Mouse (Mus musculus): ENCODE results near the gene Dcaf4. TPM values are rescaled to one million over a fixed set of nuclear protein-coding genes. Genes with fewer than 3 reads are reported as not detected.

The Dcaf4 gene
- polyA plus RNA-seq, 1 experiment from 2014 or later, result 19.7 TPM

DNA sequence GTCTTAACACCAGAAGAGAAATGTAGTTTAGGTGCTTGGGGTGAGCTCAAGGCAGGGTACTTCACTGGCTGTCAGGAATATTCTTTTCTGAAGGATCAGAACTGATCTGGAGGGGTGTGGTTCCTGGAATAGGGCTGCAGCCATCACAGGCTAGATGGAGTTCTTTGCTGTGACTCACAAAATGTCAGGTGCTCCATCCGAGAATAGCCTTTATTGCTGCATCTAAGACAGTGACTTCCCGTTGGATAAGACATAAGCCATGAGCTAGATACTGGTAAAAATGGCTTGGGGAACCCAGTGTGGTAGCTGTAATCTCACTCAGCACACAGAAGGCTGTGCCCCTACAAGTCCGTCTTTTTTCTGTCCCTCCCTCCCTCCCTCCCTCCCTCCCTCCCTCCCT is 13.9 kb downstream of the Dcaf4 start:
- Histone ChIP-seq H3K27ac (replicated peaks) (no peak overlapping the region), H3K36me3 (ENCODE audit: control insufficient read depth, insufficient read depth, low read length) (peaks cover 6% of the 10 kb centered on the region; the same call in 1 of the 2 replicates), H3K9me3 (ENCODE audit: control insufficient read depth, low read length) (no peaks in the 10 kb centered on the region), H3K4me2 (replicated peaks; ENCODE audit: low read depth) (no peak overlapping the region), H3K4me1 (replicated peaks; ENCODE audit: control insufficient read depth, insufficient read depth) (no peaks in the 10 kb centered on the region), H3K27me3 (ENCODE audit: control insufficient read depth, insufficient read depth, low read length) (no peaks in the 10 kb centered on the region), H3K4me3 (ENCODE audit: low read depth, low read length) (no peak overlapping the region), H3K9ac (ENCODE audit: low read length) (no peak overlapping the region)
- ATAC-seq (ENCODE audit: low FRiP score, low TSS enrichment) (no peak), DNase-seq (ENCODE audit: low spot score) (no peak)
- WGBS, result 80% methylated on average over 3 of the region's 3 CpGs
- TF ChIP-seq EP300 (optimal IDR thresholded peaks at IDR 0.05) (no peak), CTCF (IDR thresholded peaks at IDR 0.05; ENCODE audit: low read depth) (no peak)

DNA sequence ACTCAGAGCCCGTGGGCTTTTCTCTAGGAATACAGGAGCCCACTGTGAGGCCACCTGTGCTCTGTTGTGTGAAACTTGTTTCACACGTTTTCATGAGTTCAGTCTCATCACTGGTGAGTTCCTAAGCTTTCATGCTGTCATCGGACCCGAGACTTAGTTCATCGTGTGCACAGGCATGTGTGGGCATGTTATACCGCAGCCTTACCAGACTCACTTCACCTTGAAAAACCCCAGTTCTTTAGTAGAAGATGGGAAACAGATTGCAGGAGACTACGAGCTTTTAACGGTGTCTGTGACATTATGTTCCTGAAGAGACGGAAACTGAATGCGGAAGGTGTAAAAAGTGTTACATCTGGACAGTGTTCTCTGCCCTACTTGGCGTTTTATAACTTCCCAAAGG is 15.2 kb downstream of the Dcaf4 start:
- Histone ChIP-seq H3K36me3 (ENCODE audit: control insufficient read depth, insufficient read depth, low read length) (peaks cover 6% of the 10 kb centered on the region), H3K27ac (replicated peaks) (no peak overlapping the region), H3K27me3 (ENCODE audit: control insufficient read depth, insufficient read depth, low read length) (no peaks in the 10 kb centered on the region), H3K9ac (ENCODE audit: low read length) (no peak overlapping the region), H3K9me3 (ENCODE audit: control insufficient read depth, low read length) (no peaks in the 10 kb centered on the region), H3K4me3 (ENCODE audit: low read depth, low read length) (no peak overlapping the region), H3K4me2 (replicated peaks; ENCODE audit: low read depth) (no peak overlapping the region), H3K4me1 (replicated peaks; ENCODE audit: control insufficient read depth, insufficient read depth) (no peaks in the 10 kb centered on the region)
- DNase-seq (ENCODE audit: low spot score), result no peak
- WGBS, result 67% methylated on average over 11 of the region's 11 CpGs
- ATAC-seq (ENCODE audit: low FRiP score, low TSS enrichment), result no peak
- TF ChIP-seq CTCF (IDR thresholded peaks at IDR 0.05; ENCODE audit: low read depth) (no peak), EP300 (optimal IDR thresholded peaks at IDR 0.05) (no peak)

DNA sequence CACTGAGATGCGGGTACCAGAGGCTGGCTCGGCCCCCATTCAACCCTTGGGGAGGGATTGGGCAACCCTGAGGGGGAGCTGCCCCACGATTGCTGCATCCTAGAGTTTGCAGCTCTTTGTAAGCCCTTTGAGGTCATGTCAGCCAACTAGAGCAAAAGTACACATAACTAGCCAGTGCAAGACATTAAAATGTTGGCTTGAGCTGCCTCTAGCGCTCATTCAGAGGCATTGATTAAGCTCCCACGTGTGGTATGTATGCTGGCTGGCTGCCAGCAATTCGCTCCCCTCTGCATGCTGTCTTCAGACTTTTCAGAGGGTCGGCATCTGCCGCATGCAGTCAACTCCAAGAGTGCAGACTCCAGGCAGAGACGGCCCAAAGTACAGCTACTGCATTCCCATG is 15.8 kb downstream of the Dcaf4 start:
- Histone ChIP-seq H3K36me3 (ENCODE audit: control insufficient read depth, insufficient read depth, low read length) (peaks cover 6% of the 10 kb centered on the region), H3K4me1 (replicated peaks; ENCODE audit: control insufficient read depth, insufficient read depth) (no peaks in the 10 kb centered on the region), H3K27me3 (ENCODE audit: control insufficient read depth, insufficient read depth, low read length) (no peaks in the 10 kb centered on the region), H3K27ac (replicated peaks) (no peak overlapping the region), H3K4me3 (ENCODE audit: low read depth, low read length) (no peak overlapping the region), H3K9ac (ENCODE audit: low read length) (no peak overlapping the region), H3K9me3 (ENCODE audit: control insufficient read depth, low read length) (no peaks in the 10 kb centered on the region), H3K4me2 (replicated peaks; ENCODE audit: low read depth) (no peak overlapping the region)
- no peak for ATAC-seq (ENCODE audit: low FRiP score, low TSS enrichment)
- 50% methylated on average over 9 of the region's 9 CpGs for WGBS
- no peak for DNase-seq (ENCODE audit: low spot score)
- TF ChIP-seq CTCF (IDR thresholded peaks at IDR 0.05; ENCODE audit: low read depth), result no peak
- no peak for TF ChIP-seq EP300 (optimal IDR thresholded peaks at IDR 0.05)

DNA sequence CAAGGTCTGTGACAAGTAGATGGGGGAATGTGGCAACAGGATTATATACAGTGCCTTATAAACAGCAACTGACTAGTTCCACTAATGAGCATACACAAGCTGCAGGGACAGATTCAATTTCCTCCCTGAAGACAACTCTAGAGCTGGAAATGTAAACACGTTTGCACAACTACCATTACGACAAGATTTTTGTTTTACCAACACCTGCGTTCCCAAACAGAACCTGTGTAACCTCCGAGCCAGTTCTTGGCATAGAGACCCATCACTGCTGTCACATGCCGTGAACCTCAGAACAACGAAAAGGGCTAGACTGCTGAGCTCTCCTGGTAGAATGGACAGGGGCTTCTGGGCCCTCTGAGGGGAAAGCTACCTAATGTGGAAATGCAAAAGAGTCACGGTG is 23.7 kb downstream of the Dcaf4 start:
- 68% methylated on average over 7 of the region's 7 CpGs for WGBS
- Histone ChIP-seq H3K4me1 (replicated peaks; ENCODE audit: control insufficient read depth, insufficient read depth) (no peaks in the 10 kb centered on the region), H3K9ac (ENCODE audit: low read length) (no peak overlapping the region), H3K27ac (replicated peaks) (no peak overlapping the region), H3K36me3 (ENCODE audit: control insufficient read depth, insufficient read depth, low read length) (peaks cover 20% of the 10 kb centered on the region), H3K27me3 (ENCODE audit: control insufficient read depth, insufficient read depth, low read length) (no peaks in the 10 kb centered on the region), H3K9me3 (ENCODE audit: control insufficient read depth, low read length) (no peaks in the 10 kb centered on the region), H3K4me2 (replicated peaks; ENCODE audit: low read depth) (no peak overlapping the region), H3K4me3 (ENCODE audit: low read depth, low read length) (no peak overlapping the region)
- no peak for ATAC-seq (ENCODE audit: low FRiP score, low TSS enrichment)
- DNase-seq (ENCODE audit: low spot score), result no peak
- TF ChIP-seq CTCF (IDR thresholded peaks at IDR 0.05; ENCODE audit: low read depth) (no peak), EP300 (optimal IDR thresholded peaks at IDR 0.05) (no peak)

DNA sequence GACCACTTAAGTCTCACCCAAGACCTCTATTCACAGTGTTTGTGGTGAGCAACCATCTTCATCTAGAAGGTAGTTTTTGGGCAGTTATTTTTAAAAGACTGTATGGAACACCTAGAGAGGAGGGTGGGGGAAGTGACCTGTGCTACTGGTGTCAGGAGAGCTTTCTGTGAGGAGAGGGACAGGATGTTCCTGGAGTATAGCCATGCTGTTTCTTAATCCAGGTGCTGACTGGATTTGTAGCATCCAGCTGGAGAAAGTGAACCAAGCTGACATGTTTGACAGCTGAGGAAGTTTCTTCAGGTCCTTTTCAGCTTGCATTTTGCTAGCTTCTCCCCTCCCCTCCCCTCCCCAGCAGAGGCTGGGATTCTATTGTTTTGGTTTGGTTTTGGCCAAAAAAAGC is 24.5 kb downstream of the Dcaf4 start:
- H3K4me1 ChIP-seq (replicated peaks; ENCODE audit: control insufficient read depth, insufficient read depth), result no peaks in the 10 kb centered on the region
- H3K36me3 ChIP-seq (ENCODE audit: control insufficient read depth, insufficient read depth, low read length), result peaks cover 20% of the 10 kb centered on the region
- no peak overlapping the region for H3K27ac ChIP-seq (replicated peaks)
- TF ChIP-seq EP300 (optimal IDR thresholded peaks at IDR 0.05) (no peak), CTCF (IDR thresholded peaks at IDR 0.05; ENCODE audit: low read depth) (no peak)
- no peak for DNase-seq (ENCODE audit: low spot score)
- no peaks in the 10 kb centered on the region for H3K9me3 ChIP-seq (ENCODE audit: control insufficient read depth, low read length)
- no peak overlapping the region for H3K4me2 ChIP-seq (replicated peaks; ENCODE audit: low read depth)
- no peak overlapping the region for H3K9ac ChIP-seq (ENCODE audit: low read length)
- no peak for ATAC-seq (ENCODE audit: low FRiP score, low TSS enrichment)
- no peaks in the 10 kb centered on the region for H3K27me3 ChIP-seq (ENCODE audit: control insufficient read depth, insufficient read depth, low read length)
- no peak overlapping the region for H3K4me3 ChIP-seq (ENCODE audit: low read depth, low read length)

DNA sequence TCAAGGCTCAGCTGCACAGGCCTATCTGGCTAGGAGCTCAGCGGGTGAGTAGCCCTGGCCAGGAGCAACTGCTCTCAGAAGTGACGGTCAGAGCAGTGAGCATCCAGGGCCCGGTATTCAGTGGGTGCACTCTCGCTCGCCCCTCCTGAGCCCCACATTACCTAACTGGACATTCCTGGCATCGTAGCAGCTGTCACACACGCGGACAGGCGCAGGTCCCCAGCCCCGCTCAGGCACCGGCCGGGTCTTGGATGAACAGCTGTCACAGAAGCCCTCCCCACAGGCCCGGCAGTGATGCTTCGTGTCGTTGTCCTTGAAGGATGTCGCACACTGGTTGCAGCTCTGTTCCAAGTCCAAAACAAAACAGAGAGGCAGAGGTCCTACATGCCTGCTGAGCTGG is 31.0 kb downstream of the Dcaf4 start:
- WGBS, result 89% methylated on average over 16 of the region's 16 CpGs
- DNase-seq (ENCODE audit: low spot score), result no peak

More for the DNA sequence above, 31.0 kb downstream of the Dcaf4 start:
- Histone ChIP-seq H3K9me3 (ENCODE audit: control insufficient read depth, low read length) (no peaks in the 10 kb centered on the region), H3K27me3 (ENCODE audit: control insufficient read depth, insufficient read depth, low read length) (no peaks in the 10 kb centered on the region), H3K4me3 (ENCODE audit: low read depth, low read length) (no peak overlapping the region), H3K4me1 (replicated peaks; ENCODE audit: control insufficient read depth, insufficient read depth) (no peaks in the 10 kb centered on the region), H3K36me3 (ENCODE audit: control insufficient read depth, insufficient read depth, low read length) (peaks cover 39% of the 10 kb centered on the region), H3K4me2 (replicated peaks; ENCODE audit: low read depth) (no peak overlapping the region), H3K9ac (ENCODE audit: low read length) (no peak overlapping the region), H3K27ac (replicated peaks) (no peak overlapping the region)
- ATAC-seq (ENCODE audit: low FRiP score, low TSS enrichment), result no peak
- no peak for TF ChIP-seq EP300 (optimal IDR thresholded peaks at IDR 0.05)
- TF ChIP-seq CTCF (IDR thresholded peaks at IDR 0.05; ENCODE audit: low read depth), result no peak
